Mouse (Mus musculus): ENCODE data around the gene Slc1a2. TPM values are rescaled to one million over a fixed set of nuclear protein-coding genes. Genes with fewer than 3 reads are reported as not detected.
A peak's percentile ranks its signal among the peaks of the same experiment; 100 is the strongest.

Gene Slc1a2
- polyA plus RNA-seq, 1 experiment from 2014 or later = 18.3 TPM

DNA sequence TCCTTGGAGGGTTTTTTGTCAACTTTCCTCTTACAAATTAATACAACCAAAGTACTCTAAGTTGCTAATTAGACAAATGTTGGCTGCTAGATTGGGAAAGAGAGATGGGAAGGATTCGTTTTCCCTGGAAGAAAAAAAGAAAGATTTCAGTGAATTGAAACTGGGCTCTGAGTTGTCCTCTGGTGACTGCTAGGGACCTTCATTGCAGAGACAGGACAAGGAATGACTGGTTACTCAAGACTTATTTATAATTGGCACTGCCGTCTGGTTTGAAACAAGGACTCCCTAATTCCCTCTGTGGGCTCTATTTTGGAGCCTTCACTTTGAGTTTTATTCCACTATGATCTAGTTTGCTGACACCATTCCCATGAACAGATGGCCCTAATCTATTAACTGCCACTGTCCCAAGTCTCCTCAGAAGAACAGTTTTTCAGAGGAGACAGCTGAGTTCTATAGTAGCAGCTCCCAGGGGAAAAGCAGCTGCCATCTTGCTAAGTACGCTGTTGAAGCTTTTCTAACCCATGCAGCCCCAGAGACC is 22.9 kb upstream of the Slc1a2 start:
- 59% methylated on average over 3 of the region's 3 CpGs for WGBS
- peaks cover 3% of the 10 kb centered on the region for H3K4me1 ChIP-seq (ENCODE audit: control insufficient read depth, insufficient read depth, low read depth, low read length)
- no peaks in the 10 kb centered on the region for H3K9me3 ChIP-seq (ENCODE audit: control insufficient read depth, low read length)
- H3K27ac ChIP-seq (ENCODE audit: low read depth, low read length) = no peak overlapping the region
- no peak for ATAC-seq
- H3K4me2 ChIP-seq (ENCODE audit: low read length) = no peak overlapping the region
- H3K9ac ChIP-seq (ENCODE audit: low read depth, low read length) = no peak overlapping the region
- H3K36me3 ChIP-seq (ENCODE audit: control insufficient read depth, insufficient read depth, low read length) = no peaks in the 10 kb centered on the region
- no peaks in the 10 kb centered on the region for H3K27me3 ChIP-seq (replicated peaks; ENCODE audit: control insufficient read depth, insufficient read depth, low read length)
- no peak overlapping the region for H3K4me3 ChIP-seq (ENCODE audit: low read length)

DNA sequence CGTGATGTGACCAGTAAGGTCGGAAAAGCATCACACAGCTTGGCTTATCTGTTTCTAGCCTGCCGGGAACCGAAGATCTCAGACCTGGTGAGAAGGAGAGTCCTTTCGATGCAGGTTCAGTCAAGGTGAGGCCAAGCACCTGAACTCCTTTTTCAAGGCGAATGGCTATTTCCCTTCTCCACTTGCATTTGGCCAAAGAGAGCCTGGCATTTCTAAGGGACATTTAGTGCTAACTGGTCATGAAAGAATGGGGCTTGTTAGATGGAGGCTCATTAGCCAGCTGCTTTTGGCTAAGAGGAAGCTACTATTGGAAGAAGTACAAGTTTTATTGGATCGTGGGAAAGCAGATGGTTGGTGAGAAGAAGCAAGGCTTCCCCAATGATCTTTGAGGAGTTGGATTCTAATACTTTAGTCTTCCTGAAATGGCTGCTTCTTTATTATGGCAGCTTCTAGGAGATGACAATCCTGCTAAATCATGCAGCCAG is 22.3 kb upstream of the Slc1a2 start:
- H3K4me3 ChIP-seq (ENCODE audit: low read length) = no peak overlapping the region
- H3K36me3 ChIP-seq (ENCODE audit: control insufficient read depth, insufficient read depth, low read length) = no peaks in the 10 kb centered on the region

GRCm38 (mm10) chr2:102638140-102638539 is 20.3 kb upstream of the Slc1a2 start:
- Histone ChIP-seq H3K4me1 (ENCODE audit: control insufficient read depth, insufficient read depth, low read depth, low read length) (peaks cover 3% of the 10 kb centered on the region), H3K4me3 (ENCODE audit: low read length) (no peak overlapping the region), H3K27ac (ENCODE audit: low read depth, low read length) (no peak overlapping the region), H3K36me3 (ENCODE audit: control insufficient read depth, insufficient read depth, low read length) (no peaks in the 10 kb centered on the region), H3K9me3 (ENCODE audit: control insufficient read depth, low read length) (no peaks in the 10 kb centered on the region), H3K27me3 (replicated peaks; ENCODE audit: control insufficient read depth, insufficient read depth, low read length) (no peaks in the 10 kb centered on the region), H3K4me2 (ENCODE audit: low read length) (no peak overlapping the region), H3K9ac (ENCODE audit: low read depth, low read length) (no peak overlapping the region)
- peak; percentile 34; the same call in 1 of the 2 replicates for ATAC-seq
- whole genome bisulfite sequencing = 27% methylated on average over 5 of the region's 5 CpGs

More for the DNA sequence above, 22.3 kb upstream of the Slc1a2 start:
- Histone ChIP-seq H3K4me1 (ENCODE audit: control insufficient read depth, insufficient read depth, low read depth, low read length) (peaks cover 3% of the 10 kb centered on the region), H3K9me3 (ENCODE audit: control insufficient read depth, low read length) (no peaks in the 10 kb centered on the region), H3K4me2 (ENCODE audit: low read length) (no peak overlapping the region), H3K27me3 (replicated peaks; ENCODE audit: control insufficient read depth, insufficient read depth, low read length) (no peaks in the 10 kb centered on the region), H3K9ac (ENCODE audit: low read depth, low read length) (no peak overlapping the region), H3K27ac (ENCODE audit: low read depth, low read length) (no peak overlapping the region)
- no peak for ATAC-seq
- 79% methylated on average over 7 of the region's 7 CpGs for WGBS

DNA sequence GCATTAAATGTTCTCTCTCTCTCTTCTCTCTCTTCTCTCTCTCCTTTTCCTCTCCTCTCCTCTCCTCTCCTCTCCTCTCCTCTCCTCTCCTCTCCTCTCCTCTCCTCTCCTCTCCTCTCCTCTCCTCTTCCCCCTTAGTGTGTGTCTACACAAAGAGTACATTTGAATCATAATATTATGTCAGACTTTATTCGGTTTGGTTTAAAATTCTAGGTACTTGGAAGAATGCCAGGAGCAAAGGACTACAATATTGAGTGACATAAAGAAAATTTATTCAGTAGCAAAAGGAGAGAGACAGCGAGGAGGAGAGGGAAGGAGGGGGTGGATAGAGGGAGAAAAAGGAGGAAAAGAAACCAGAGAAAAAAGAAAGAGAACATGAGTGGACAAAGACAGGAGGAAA is 19.8 kb upstream of the Slc1a2 start:
- ATAC-seq = no peak
- Histone ChIP-seq H3K27me3 (replicated peaks; ENCODE audit: control insufficient read depth, insufficient read depth, low read length) (no peaks in the 10 kb centered on the region), H3K9me3 (ENCODE audit: control insufficient read depth, low read length) (no peaks in the 10 kb centered on the region), H3K4me3 (ENCODE audit: low read length) (no peak overlapping the region), H3K27ac (ENCODE audit: low read depth, low read length) (no peak overlapping the region), H3K4me1 (ENCODE audit: control insufficient read depth, insufficient read depth, low read depth, low read length) (peaks cover 3% of the 10 kb centered on the region), H3K4me2 (ENCODE audit: low read length) (no peak overlapping the region), H3K36me3 (ENCODE audit: control insufficient read depth, insufficient read depth, low read length) (no peaks in the 10 kb centered on the region), H3K9ac (ENCODE audit: low read depth, low read length) (no peak overlapping the region)
- WGBS = 41% methylated on average over 2 of the region's 2 CpGs

GRCm38 (mm10) chr2:102648845-102649500 is 9.5 kb upstream of the Slc1a2 start:
- WGBS = 81% methylated on average over 10 of the region's 10 CpGs
- no peaks in the 10 kb centered on the region; the same call in none of the 2 replicates for H3K4me1 ChIP-seq (ENCODE audit: control insufficient read depth, insufficient read depth, low read depth, low read length)
- ATAC-seq = peak; percentile 78
- H3K36me3 ChIP-seq (ENCODE audit: control insufficient read depth, insufficient read depth, low read length) = no peaks in the 10 kb centered on the region
- no peaks in the 10 kb centered on the region for H3K27me3 ChIP-seq (replicated peaks; ENCODE audit: control insufficient read depth, insufficient read depth, low read length)
- H3K9me3 ChIP-seq (ENCODE audit: control insufficient read depth, low read length) = no peaks in the 10 kb centered on the region
- H3K4me2 ChIP-seq (ENCODE audit: low read length) = no peak overlapping the region
- no peak overlapping the region for H3K4me3 ChIP-seq (ENCODE audit: low read length)
- H3K9ac ChIP-seq (ENCODE audit: low read depth, low read length) = no peak overlapping the region
- H3K27ac ChIP-seq (ENCODE audit: low read depth, low read length) = 0 out of 2 replicates have a peak overlapping the region, but pooled peaks have one; percentile 37

DNA sequence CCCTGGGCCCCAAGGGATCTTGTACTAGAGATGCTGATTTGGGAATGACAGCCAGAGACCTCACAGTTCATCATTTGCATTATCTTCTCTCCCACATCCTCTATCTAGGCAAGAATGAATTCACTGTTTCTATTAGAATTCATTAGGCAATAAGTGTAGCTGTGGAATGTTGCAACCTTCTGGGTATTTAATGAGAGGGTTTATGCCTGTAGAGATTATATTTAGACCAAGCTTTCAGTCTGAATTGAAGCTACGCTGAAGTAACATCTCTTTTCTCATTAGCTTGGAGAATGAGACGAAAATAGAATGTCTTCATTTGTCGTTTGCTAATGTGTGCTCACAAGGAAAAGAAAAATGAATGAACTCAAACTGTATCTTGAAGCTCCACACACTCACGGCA is 8.1 kb upstream of the Slc1a2 start:
- H3K27me3 ChIP-seq (replicated peaks; ENCODE audit: control insufficient read depth, insufficient read depth, low read length) = no peaks in the 10 kb centered on the region
- peak overlapping the region; percentile 24; the same call in 1 of the 2 replicates for H3K27ac ChIP-seq (ENCODE audit: low read depth, low read length)
- H3K36me3 ChIP-seq (ENCODE audit: control insufficient read depth, insufficient read depth, low read length) = no peaks in the 10 kb centered on the region
- H3K4me2 ChIP-seq (ENCODE audit: low read length) = no peak overlapping the region
- no peaks in the 10 kb centered on the region for H3K9me3 ChIP-seq (ENCODE audit: control insufficient read depth, low read length)
- H3K4me3 ChIP-seq (ENCODE audit: low read length) = no peak overlapping the region
- no peak overlapping the region for H3K9ac ChIP-seq (ENCODE audit: low read depth, low read length)
- ATAC-seq = no peak
- 56% methylated on average over 4 of the region's 4 CpGs for WGBS
- H3K4me1 ChIP-seq (ENCODE audit: control insufficient read depth, insufficient read depth, low read depth, low read length) = no peaks in the 10 kb centered on the region; the same call in none of the 2 replicates

GRCm38 (mm10) chr2:102655966-102656725 is 2.3 kb upstream of the Slc1a2 start:
- H3K36me3 ChIP-seq (ENCODE audit: control insufficient read depth, insufficient read depth, low read length) = no peaks in the 10 kb centered on the region
- no peaks in the 10 kb centered on the region for H3K9me3 ChIP-seq (ENCODE audit: control insufficient read depth, low read length)
- no peak for ATAC-seq
- no peak overlapping the region for H3K4me2 ChIP-seq (ENCODE audit: low read length)
- 0 out of 2 replicates have a peak overlapping the region, but pooled peaks have one; percentile 7 for H3K27ac ChIP-seq (ENCODE audit: low read depth, low read length)
- peaks cover 12% of the 10 kb centered on the region for H3K4me1 ChIP-seq (ENCODE audit: control insufficient read depth, insufficient read depth, low read depth, low read length)
- H3K27me3 ChIP-seq (replicated peaks; ENCODE audit: control insufficient read depth, insufficient read depth, low read length) = no peaks in the 10 kb centered on the region
- 23% methylated on average over 8 of the region's 8 CpGs for WGBS
- no peak overlapping the region for H3K9ac ChIP-seq (ENCODE audit: low read depth, low read length)
- H3K4me3 ChIP-seq (ENCODE audit: low read length) = no peak overlapping the region

DNA sequence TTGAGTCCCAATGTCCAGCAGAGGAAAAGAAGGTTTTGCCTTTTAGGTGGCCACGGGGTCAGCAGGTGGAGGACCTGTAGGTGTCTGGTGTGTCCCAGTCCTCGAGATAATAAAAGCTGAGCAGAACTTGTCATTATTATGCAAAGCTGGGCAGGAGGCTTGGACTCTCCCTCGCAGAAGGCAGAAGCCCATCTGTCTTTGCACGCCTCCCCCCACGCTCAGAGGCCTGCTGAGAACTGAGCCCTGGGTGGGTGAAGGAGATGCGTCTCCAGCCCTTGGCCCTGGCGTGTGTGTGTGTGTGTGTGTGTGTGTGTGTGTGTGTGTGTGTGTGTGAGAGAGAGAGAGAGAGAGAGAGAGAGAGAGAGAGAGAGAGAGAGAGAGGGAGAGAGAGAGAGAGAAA is 733 bp upstream of the Slc1a2 start:
- Histone ChIP-seq H3K36me3 (ENCODE audit: control insufficient read depth, insufficient read depth, low read length) (no peaks in the 10 kb centered on the region), H3K27ac (ENCODE audit: low read depth, low read length) (peak overlapping the region; percentile 94), H3K4me2 (ENCODE audit: low read length) (peak overlapping the region; percentile 93), H3K27me3 (replicated peaks; ENCODE audit: control insufficient read depth, insufficient read depth, low read length) (no peaks in the 10 kb centered on the region), H3K9me3 (ENCODE audit: control insufficient read depth, low read length) (no peaks in the 10 kb centered on the region), H3K4me1 (ENCODE audit: control insufficient read depth, insufficient read depth, low read depth, low read length) (peaks cover 24% of the 10 kb centered on the region), H3K9ac (ENCODE audit: low read depth, low read length) (peak overlapping the region; percentile 90), H3K4me3 (ENCODE audit: low read length) (peak overlapping the region; percentile 74)
- ATAC-seq = no peak
- 9% methylated on average over 7 of the region's 7 CpGs for WGBS
